In genomic region chr7:3287186-3287585, GRCm38 (mm10) we compare ENCODE assay signal across 16 mouse cellular contexts. TPM values are rescaled to one million over a fixed set of nuclear protein-coding genes. Genes with fewer than 3 reads are reported as not detected.
DNase-seq lines count a peak whose midpoint lies in the region; ATAC-seq and TF ChIP-seq lines count a peak whose summit lies in the region.
"Had no signal": no experiment of that assay in that cellular context is flagged by ENCODE, and none has a peak within 500 bp of the region (broad histone marks: within the 10 kb centered on the region; RNA-seq: fewer than 3 reads in every experiment).

No protein-coding gene starts in this region.

- no peak for TF ChIP-seq POLR2A in liver, adult 2 months (IDR thresholded peaks at IDR 0.05; ENCODE audit: extremely low read depth, insufficient read depth, low read length)
- TF ChIP-seq POLR2A in brain, embryonic 14.5 days (IDR thresholded peaks at IDR 0.05; ENCODE audit: borderline replicate concordance, extremely low read depth, insufficient read depth, insufficient read length, poor library complexity, severe bottlenecking), result no peak

- no peaks in the 10 kb centered on the region for H3K79me2 ChIP-seq in liver, adult 2 months (ENCODE audit: control insufficient read depth, insufficient read depth, low read length)

- H3K36me3 ChIP-seq in liver, adult 2 months (ENCODE audit: control insufficient read depth, insufficient read depth, low read length), result no peaks in the 10 kb centered on the region
- H3K36me3 ChIP-seq in liver, embryonic 12.5 days, result no peaks in the 10 kb centered on the region
- H3K36me3 ChIP-seq in limb, embryonic 15.5 days, result no peaks in the 10 kb centered on the region
- H3K36me3 ChIP-seq in stomach, embryonic 16.5 days (ENCODE audit: control insufficient read depth, insufficient read depth, low read length), result no peaks in the 10 kb centered on the region
- H3K36me3 ChIP-seq: midbrain, embryonic 10.5 days; neural tube, embryonic 12.5 days had no signal

- no peak overlapping the region for H3K4me2 ChIP-seq in liver, embryonic 12.5 days
- H3K4me2 ChIP-seq in limb, embryonic 15.5 days, result no peak overlapping the region
- no peak overlapping the region for H3K4me2 ChIP-seq in stomach, embryonic 16.5 days (ENCODE audit: low read depth, low read length)
- H3K4me2 ChIP-seq: neural tube, embryonic 12.5 days had no signal

- no peak overlapping the region for H3K4me3 ChIP-seq in liver, adult 2 months (ENCODE audit: insufficient read depth, low read depth, low read length)
- no peak overlapping the region for H3K4me3 ChIP-seq in liver, embryonic 12.5 days
- H3K4me3 ChIP-seq in limb, embryonic 15.5 days, result no peak overlapping the region
- no peak overlapping the region for H3K4me3 ChIP-seq in stomach, embryonic 16.5 days (replicated peaks; ENCODE audit: low read length)
- H3K4me3 ChIP-seq: heart, adult 2 months; midbrain, embryonic 10.5 days; neural tube, embryonic 12.5 days had no signal

- H3K27me3 ChIP-seq in liver, adult 2 months (ENCODE audit: control insufficient read depth, insufficient read depth, low read length), result no peaks in the 10 kb centered on the region
- H3K27me3 ChIP-seq in liver, embryonic 12.5 days (replicated peaks), result no peaks in the 10 kb centered on the region
- no peaks in the 10 kb centered on the region for H3K27me3 ChIP-seq in limb, embryonic 15.5 days
- H3K27me3 ChIP-seq in stomach, embryonic 16.5 days (ENCODE audit: control insufficient read depth, insufficient read depth, low read length), result no peaks in the 10 kb centered on the region
- H3K27me3 ChIP-seq: neural tube, embryonic 12.5 days had no signal

- WGBS in liver, adult 2 months, result 27% methylated on average over 7 of the region's 7 CpGs
- 73% methylated on average over 7 of the region's 7 CpGs for WGBS in liver, embryonic 12.5 days (ENCODE audit: insufficient replicate concordance)
- WGBS in limb, embryonic 15.5 days, result 70% methylated on average over 7 of the region's 7 CpGs
- 49% methylated on average over 7 of the region's 7 CpGs for WGBS in stomach, embryonic 16.5 days

- peak; percentile 93 for DNase-seq in liver, adult 2 months (ENCODE audit: extremely low read depth, low read depth, low spot score)
- peak; percentile 79 for DNase-seq in brain, embryonic 14.5 days (ENCODE audit: low read depth)
- DNase-seq in right cerebral cortex, postnatal 25 days, result no peak
- no peak for DNase-seq in urinary bladder, postnatal 14 days (ENCODE audit: low spot score)
- DNase-seq: cerebellum, postnatal 36 days; heart, adult 2 months; heart, postnatal 14 days; kidney, postnatal 4 days; retina, postnatal 1 day; thymus, postnatal 25 days had no signal

- peak overlapping the region; percentile 45 for H3K27ac ChIP-seq in liver, adult 2 months (replicated peaks; ENCODE audit: insufficient read depth, low read depth, low read length)
- H3K27ac ChIP-seq in liver, embryonic 12.5 days, result no peak overlapping the region
- H3K27ac ChIP-seq in limb, embryonic 15.5 days, result peak overlapping the region; percentile 72
- H3K27ac ChIP-seq in stomach, embryonic 16.5 days (ENCODE audit: low read length), result peak overlapping the region; percentile 76
- H3K27ac ChIP-seq: midbrain, embryonic 10.5 days; neural tube, embryonic 12.5 days had no signal

- H3K9ac ChIP-seq in liver, adult 2 months (ENCODE audit: low read depth, low read length), result no peak overlapping the region
- no peak overlapping the region for H3K9ac ChIP-seq in liver, embryonic 12.5 days
- H3K9ac ChIP-seq in limb, embryonic 15.5 days, result no peak overlapping the region
- no peak overlapping the region for H3K9ac ChIP-seq in stomach, embryonic 16.5 days (ENCODE audit: low read length)
- H3K9ac ChIP-seq: neural tube, embryonic 12.5 days had no signal

- no peak for TF ChIP-seq CTCF in liver, adult 2 months (IDR thresholded peaks at IDR 0.05; ENCODE audit: low read depth, low read length)
- TF ChIP-seq CTCF in brain, embryonic 14.5 days (IDR thresholded peaks at IDR 0.05; ENCODE audit: borderline replicate concordance, extremely low read depth, insufficient read depth, insufficient read length), result no peak

- H3K9me3 ChIP-seq in liver, embryonic 12.5 days (replicated peaks), result no peaks in the 10 kb centered on the region
- H3K9me3 ChIP-seq in limb, embryonic 15.5 days, result no peaks in the 10 kb centered on the region
- no peaks in the 10 kb centered on the region for H3K9me3 ChIP-seq in stomach, embryonic 16.5 days (replicated peaks; ENCODE audit: control insufficient read depth, low read length)
- H3K9me3 ChIP-seq: midbrain, embryonic 10.5 days; neural tube, embryonic 12.5 days had no signal

- peaks cover 10% of the 10 kb centered on the region for H3K4me1 ChIP-seq in liver, adult 2 months (ENCODE audit: control insufficient read depth, insufficient read depth, low read length)
- H3K4me1 ChIP-seq in liver, embryonic 12.5 days, result peaks cover 37% of the 10 kb centered on the region
- peaks cover 26% of the 10 kb centered on the region for H3K4me1 ChIP-seq in limb, embryonic 15.5 days
- H3K4me1 ChIP-seq in stomach, embryonic 16.5 days (ENCODE audit: control insufficient read depth, insufficient read depth, low read length), result peaks cover 19% of the 10 kb centered on the region

- ATAC-seq in liver, embryonic 12.5 days, result no peak
- no peak for ATAC-seq in limb, embryonic 15.5 days (ENCODE audit: insufficient number of reproducible peaks, low FRiP score, low TSS enrichment, low read depth)
- no peak for ATAC-seq in stomach, embryonic 16.5 days (ENCODE audit: insufficient read depth, low FRiP score)
- ATAC-seq: inflammation-experienced regulatory T-cells, adult 6 months had no signal

RNA-seq across cellular contexts. Expression of gene Myadm, which starts 1.7 kb away (rescaled TPM):
- 6.6 and 9.6 TPM in 2 replicates for total RNA-seq in liver, adult 2 months (2014; rRNA removed)
- 54.8 and 63.0 TPM in 2 replicates for polyA plus RNA-seq in liver, adult 2 months (2012; rRNA removed)
- 16.6 and 17.5 TPM in 2 replicates for polyA plus RNA-seq in liver, embryonic 12.5 days (2016; fragmentation: Nextera tagmentation; extraction: Ambion mirVana)
- polyA plus RNA-seq in brain, embryonic 14.5 days (2012; rRNA removed), result 55.6 and 62.7 TPM in 2 replicates
- 125 and 177 TPM in 2 replicates for polyA plus RNA-seq in limb, embryonic 15.5 days (2015; fragmentation: Nextera tagmentation; extraction: Ambion mirVana)
- polyA plus RNA-seq in stomach, embryonic 16.5 days (2015; fragmentation: Nextera tagmentation; extraction: Ambion mirVana), result 170 and 217 TPM in 2 replicates

RNA-seq across cellular contexts. Expression of gene Prkcg, which starts 1.8 kb away (rescaled TPM):
- total RNA-seq in liver, adult 2 months (2014; rRNA removed), result under 0.01 and 0.54 TPM in 2 replicates
- polyA plus RNA-seq in liver, adult 2 months (2012; rRNA removed), result 0.19 and 0.26 TPM in 2 replicates
- polyA plus RNA-seq in liver, embryonic 12.5 days (2016; fragmentation: Nextera tagmentation; extraction: Ambion mirVana), result 0.04 TPM in 2 replicates
- polyA plus RNA-seq in brain, embryonic 14.5 days (2012; rRNA removed), result 4.0 and 5.6 TPM in 2 replicates
- 0.12 and 0.35 TPM in 2 replicates for polyA plus RNA-seq in limb, embryonic 15.5 days (2015; fragmentation: Nextera tagmentation; extraction: Ambion mirVana)
- 0.32 and 1.1 TPM in 2 replicates for polyA plus RNA-seq in stomach, embryonic 16.5 days (2015; fragmentation: Nextera tagmentation; extraction: Ambion mirVana)

RNA-seq across cellular contexts. Expression of gene Nlrp12, which starts 37.6 kb away (rescaled TPM):
- total RNA-seq in liver, adult 2 months (2014; rRNA removed), result 5.8 and 7.0 TPM in 2 replicates
- polyA plus RNA-seq in liver, adult 2 months (2012; rRNA removed), result 1.4 and 2.6 TPM in 2 replicates
- 0.07 TPM in 1 of 2 replicates, not detected in the other for polyA plus RNA-seq in liver, embryonic 12.5 days (2016; fragmentation: Nextera tagmentation; extraction: Ambion mirVana)
- polyA plus RNA-seq in brain, embryonic 14.5 days (2012; rRNA removed), result not detected in 2 replicates
- 0.04 TPM in 1 of 2 replicates, not detected in the other for polyA plus RNA-seq in limb, embryonic 15.5 days (2015; fragmentation: Nextera tagmentation; extraction: Ambion mirVana)
- 0.05 and 0.15 TPM in 2 replicates for polyA plus RNA-seq in stomach, embryonic 16.5 days (2015; fragmentation: Nextera tagmentation; extraction: Ambion mirVana)
- total RNA-seq: heart, postnatal 14 days had no signal
- polyA plus RNA-seq: inflammation-experienced regulatory T-cells, adult 6 months; midbrain, embryonic 10.5 days; neural tube, embryonic 12.5 days had no signal

RNA-seq across cellular contexts. Expression of gene Cacng7, which starts 45.6 kb away (rescaled TPM):
- 0.13 and 0.37 TPM in 2 replicates for total RNA-seq in liver, adult 2 months (2014; rRNA removed)
- polyA plus RNA-seq in liver, adult 2 months (2012; rRNA removed), result 0.29 and 0.86 TPM in 2 replicates
- polyA plus RNA-seq in liver, embryonic 12.5 days (2016; fragmentation: Nextera tagmentation; extraction: Ambion mirVana), result 0.07 TPM in 1 of 2 replicates, not detected in the other
- 145 and 171 TPM in 2 replicates for polyA plus RNA-seq in brain, embryonic 14.5 days (2012; rRNA removed)
- polyA plus RNA-seq in limb, embryonic 15.5 days (2015; fragmentation: Nextera tagmentation; extraction: Ambion mirVana), result 1.7 and 2.6 TPM in 2 replicates
- polyA plus RNA-seq in stomach, embryonic 16.5 days (2015; fragmentation: Nextera tagmentation; extraction: Ambion mirVana), result 0.96 and 1.4 TPM in 2 replicates
- polyA plus RNA-seq: inflammation-experienced regulatory T-cells, adult 6 months had no signal

Comparison
In these comparisons a context has a peak if more than half of its experiments do, and no peak if none do; other contexts are left out.
1. DNase-seq: peak in liver, adult 2 months (single experiment) and brain, embryonic 14.5 days (single experiment); none in right cerebral cortex, postnatal 25 days (single experiment) and urinary bladder, postnatal 14 days (single experiment).